Mouse (Mus musculus) hindbrain, embryonic 10.5 days (tissue): ENCODE measurements at regions not wholly inside any gene's neighbourhood (a gene's known extent, or its start where the extent isn't known, plus 50 kb on each side); places are given as distances from the start of the nearest gene placed in this dataset.
"Not testable (repeated sequence)": the region's sequence is repeated elsewhere in the genome, so short reads cannot be mapped to it uniquely, and the experiment has no call there.

Source experiments
- DNase-seq: peaks from one replicate; pipeline ENCODE4 v3.0.0-alpha.2; 2017; ENCODE audit warnings: low spot score
- H3K27ac ChIP-seq: fragments of 300-500 bp; sonication (generic); 2 replicates; pipeline ENCODE4 v1.5.1; 2016; ENCODE audit warnings: mild to moderate bottlenecking, moderate library complexity
- H3K27me3 ChIP-seq: fragments of 300-500 bp; sonication (generic); 2 replicates; pipeline ENCODE4 v1.6.1; 2016; ENCODE audit warnings: mild to moderate bottlenecking; ENCODE audit not compliant: poor library complexity, insufficient read depth, severe bottlenecking
- H3K36me3 ChIP-seq: fragments of 300-500 bp; sonication (generic); 2 replicates; pipeline ENCODE4 v1.6.1; 2016; ENCODE audit warnings: mild to moderate bottlenecking, moderate library complexity
- H3K4me1 ChIP-seq: fragments of 300-500 bp; sonication (generic); replicated peaks from 2 replicates; pipeline ENCODE4 v1.6.1; 2016; ENCODE audit warnings: mild to moderate bottlenecking
- H3K4me3 ChIP-seq: fragments of 300-500 bp; sonication (generic); 2 replicates; pipeline ENCODE4 v1.5.1; 2016; ENCODE audit warnings: mild to moderate bottlenecking, moderate library complexity
- H3K9me3 ChIP-seq: fragments of 300-500 bp; sonication (generic); 2 replicates; pipeline ENCODE4 v1.6.1; 2016; ENCODE audit warnings: mild to moderate bottlenecking, moderate library complexity
- WGBS: fragments of 180-500 bp; shearing (Covaris S2); methylation state at CpG from one replicate; pipeline ENCODE4 v1.1.7; 2016; 5-methylcytosine and 5-hydroxymethylcytosine counted together

DNA sequence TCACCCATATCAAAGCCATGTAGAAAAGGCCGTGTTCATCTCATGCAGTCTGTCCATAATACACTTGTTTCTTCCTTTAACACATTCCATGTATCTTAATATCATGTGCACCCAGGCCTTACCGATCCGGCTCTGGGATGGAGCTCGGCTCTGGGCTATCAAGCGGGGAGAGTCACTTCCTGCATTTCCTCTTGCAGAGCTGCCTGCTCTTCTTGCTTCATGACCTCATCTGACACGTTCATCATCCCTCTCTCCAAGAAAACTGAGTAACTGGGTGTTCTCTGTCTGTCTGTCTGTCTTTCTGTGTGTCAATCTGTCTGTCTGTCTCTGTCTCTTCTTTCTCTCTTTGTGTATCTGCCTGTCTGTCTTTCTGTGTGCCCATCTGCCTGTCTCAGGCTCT lies 133.7 kb upstream of the Sulf2 start:
- no peak for DNase-seq
- Histone ChIP-seq H3K4me1 (peaks cover 51% of the 10 kb centered on the region), H3K27ac (peak overlapping the region; percentile 54; the same call in 1 of the 2 replicates), H3K9me3 (no peaks in the 10 kb centered on the region), H3K27me3 (peaks cover 17% of the 10 kb centered on the region), H3K4me3 (no peak overlapping the region), H3K36me3 (no peaks in the 10 kb centered on the region)
- WGBS: 81% methylated on average over 6 of the region's 6 CpGs

GRCm38 (mm10) chr2:166281137-166281536 lies 125.7 kb upstream of the Sulf2 start:
- not testable (repeated sequence) for H3K4me3 ChIP-seq, DNase-seq, H3K36me3 ChIP-seq
- WGBS: no CpG with 5 or more reads among the region's 5 CpGs
- Histone ChIP-seq H3K9me3 (peaks cover 11% of the 10 kb centered on the region), H3K27me3 (peaks cover 11% of the 10 kb centered on the region), H3K27ac (peak overlapping the region; percentile 37), H3K4me1 (peaks cover 26% of the 10 kb centered on the region)

DNA sequence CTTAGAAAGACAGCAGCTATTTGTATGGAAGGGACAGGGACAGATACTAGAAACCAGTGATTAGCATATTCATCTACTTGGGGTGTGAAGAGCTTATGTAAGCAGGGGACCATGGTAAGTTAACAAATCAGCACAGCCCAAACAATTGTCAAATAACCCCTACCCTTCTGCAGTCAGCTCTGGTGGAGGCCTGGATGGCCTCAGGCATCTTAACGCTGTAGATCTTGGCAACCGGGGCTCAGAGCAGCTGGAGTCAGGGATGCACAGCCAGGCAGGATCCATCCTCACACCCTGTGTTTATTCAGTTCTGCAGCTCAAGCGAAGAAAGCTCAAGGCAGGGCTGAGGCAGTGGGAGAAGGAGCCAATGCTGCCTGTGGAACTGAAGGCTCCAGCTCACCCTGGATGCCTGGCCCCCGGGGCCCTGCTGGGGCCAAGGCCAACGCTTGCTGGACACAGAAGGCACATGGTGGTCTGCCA lies 125.2 kb upstream of the Sulf2 start:
- WGBS: 38% methylated on average over 5 of the region's 5 CpGs
- Histone ChIP-seq H3K27me3 (peaks cover 14% of the 10 kb centered on the region), H3K9me3 (peaks cover 11% of the 10 kb centered on the region), H3K4me1 (peaks cover 26% of the 10 kb centered on the region), H3K4me3 (no peak overlapping the region), H3K36me3 (no peaks in the 10 kb centered on the region), H3K27ac (peak overlapping the region; percentile 37)
- no peak for DNase-seq

DNA sequence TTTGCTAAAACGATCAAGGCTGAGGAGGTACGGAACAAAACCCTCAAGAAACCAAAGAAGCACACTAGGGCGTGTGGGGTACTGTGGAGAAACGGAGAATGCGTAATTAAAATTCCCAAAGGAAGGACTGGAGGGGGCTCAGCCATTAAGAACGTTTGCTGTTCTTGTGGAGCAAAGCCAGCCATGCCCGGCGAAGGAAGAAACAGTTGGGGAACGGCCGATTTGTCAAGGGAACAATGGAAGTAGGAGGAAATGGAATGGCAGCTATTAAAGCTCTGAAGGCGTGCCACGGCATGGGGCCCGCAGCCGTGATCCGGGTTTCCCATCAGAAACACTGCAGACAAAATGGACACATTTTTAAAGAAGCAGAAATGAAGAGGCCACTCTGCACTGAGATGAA lies 124.2 kb upstream of the Sulf2 start:
- WGBS: 70% methylated on average over 15 of the region's 15 CpGs
- peaks cover 23% of the 10 kb centered on the region for H3K27me3 ChIP-seq
- H3K4me1 ChIP-seq: peaks cover 26% of the 10 kb centered on the region
- H3K27ac ChIP-seq: no peak overlapping the region
- H3K36me3 ChIP-seq: no peaks in the 10 kb centered on the region
- peaks cover 11% of the 10 kb centered on the region for H3K9me3 ChIP-seq
- DNase-seq: no peak
- H3K4me3 ChIP-seq: no peak overlapping the region

DNA sequence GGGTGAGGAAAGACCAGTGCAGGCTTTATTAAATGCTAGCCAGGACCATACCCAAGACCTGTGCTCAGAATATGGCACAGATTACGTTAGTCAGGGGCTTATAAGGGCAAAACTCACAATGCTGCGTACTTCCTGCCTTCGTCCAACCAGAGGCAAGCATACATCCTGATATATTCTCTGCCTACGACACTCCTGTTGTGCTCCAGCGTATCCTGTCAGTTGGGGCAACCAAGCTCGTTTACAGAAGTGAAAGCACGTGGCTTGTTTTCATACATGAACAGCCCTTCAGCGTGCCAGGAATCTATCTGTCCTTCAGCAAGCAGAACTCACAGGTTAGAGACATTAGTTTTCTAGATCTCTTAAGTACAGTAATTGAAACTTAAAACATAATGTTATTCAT lies 119.9 kb upstream of the Sulf2 start:
- peaks cover 31% of the 10 kb centered on the region for H3K27me3 ChIP-seq
- peaks cover 40% of the 10 kb centered on the region for H3K4me1 ChIP-seq
- no peak overlapping the region for H3K27ac ChIP-seq
- DNase-seq: no peak
- WGBS: 92% methylated on average over 8 of the region's 8 CpGs
- peaks cover 11% of the 10 kb centered on the region for H3K9me3 ChIP-seq
- no peaks in the 10 kb centered on the region for H3K36me3 ChIP-seq
- H3K4me3 ChIP-seq: no peak overlapping the region

GRCm38 (mm10) chr2:166274016-166274346 lies 118.5 kb upstream of the Sulf2 start:
- peaks cover 41% of the 10 kb centered on the region for H3K4me1 ChIP-seq
- no peak for DNase-seq
- peaks cover 42% of the 10 kb centered on the region for H3K27me3 ChIP-seq
- H3K4me3 ChIP-seq: no peak overlapping the region
- H3K9me3 ChIP-seq: 0 out of 2 replicates have a peak, but pooled peaks cover 3% of the 10 kb centered on the region
- WGBS: 67% methylated on average over 2 of the region's 2 CpGs
- no peaks in the 10 kb centered on the region for H3K36me3 ChIP-seq
- H3K27ac ChIP-seq: peak overlapping the region; percentile 67; the same call in 1 of the 2 replicates

- H3K27ac ChIP-seq: peak overlapping the region; percentile 67; the same call in 1 of the 2 replicates
- H3K27me3 ChIP-seq: peaks cover 42% of the 10 kb centered on the region
- H3K9me3 ChIP-seq: no peaks in the 10 kb centered on the region
- H3K4me3 ChIP-seq: no peak overlapping the region
- H3K4me1 ChIP-seq: peaks cover 38% of the 10 kb centered on the region
- no peaks in the 10 kb centered on the region for H3K36me3 ChIP-seq
- DNase-seq: no peak
- WGBS: 50% methylated on average over 23 of the region's 23 CpGs
These were observed 118.0 kb upstream of the Sulf2 start for GRCm38 (mm10) chr2:166273312-166274015.

DNA sequence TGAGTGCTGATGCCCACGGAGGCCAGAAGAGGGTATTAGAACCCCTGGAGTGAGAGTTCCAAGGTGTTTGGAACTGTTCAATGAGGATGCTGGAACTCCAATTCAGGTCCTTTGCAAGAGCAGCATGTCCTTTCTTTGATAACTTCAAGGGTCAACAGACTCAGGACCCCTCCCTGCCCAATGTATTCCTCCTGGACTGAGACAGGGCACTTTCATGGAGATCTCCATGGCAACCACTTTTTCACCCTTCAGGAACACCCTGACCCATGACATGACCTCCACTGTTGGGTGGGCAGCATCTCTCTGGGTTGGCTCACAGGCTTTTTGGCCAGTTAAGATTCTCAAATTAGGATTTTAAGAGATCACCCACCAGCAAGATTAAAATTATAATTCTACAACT lies 117.4 kb upstream of the Sulf2 start:
- WGBS: 19% methylated on average over 1 of the region's 1 CpGs
- Histone ChIP-seq H3K4me1 (peaks cover 41% of the 10 kb centered on the region), H3K4me3 (no peak overlapping the region), H3K36me3 (no peaks in the 10 kb centered on the region), H3K9me3 (no peaks in the 10 kb centered on the region), H3K27ac (no peak overlapping the region), H3K27me3 (peaks cover 42% of the 10 kb centered on the region)
- DNase-seq: peak; percentile 40

DNA sequence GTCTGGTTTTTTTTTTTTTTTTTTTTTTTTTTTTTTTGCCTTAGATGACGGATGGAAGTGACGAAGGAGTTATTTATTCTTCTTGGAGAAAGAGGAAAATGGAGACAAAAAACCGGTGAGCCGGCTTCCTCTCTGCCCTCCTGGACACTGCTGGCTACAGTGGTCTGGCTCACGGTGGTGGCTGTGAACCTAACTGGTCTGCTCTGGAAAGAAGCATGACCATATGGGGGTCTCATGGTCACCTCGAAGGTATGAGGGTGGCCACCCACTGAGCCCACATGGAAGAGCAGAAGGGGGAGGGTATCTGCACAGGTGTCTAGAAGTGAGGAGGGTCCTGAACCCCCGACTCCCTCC lies 116.7 kb upstream of the Sulf2 start:
- H3K27ac ChIP-seq: no peak overlapping the region
- H3K4me1 ChIP-seq: peaks cover 46% of the 10 kb centered on the region
- 83% methylated on average over 7 of the region's 7 CpGs for WGBS
- H3K27me3 ChIP-seq: peaks cover 44% of the 10 kb centered on the region
- DNase-seq: no peak
- no peaks in the 10 kb centered on the region for H3K9me3 ChIP-seq
- H3K4me3 ChIP-seq: no peak overlapping the region
- no peaks in the 10 kb centered on the region for H3K36me3 ChIP-seq

DNA sequence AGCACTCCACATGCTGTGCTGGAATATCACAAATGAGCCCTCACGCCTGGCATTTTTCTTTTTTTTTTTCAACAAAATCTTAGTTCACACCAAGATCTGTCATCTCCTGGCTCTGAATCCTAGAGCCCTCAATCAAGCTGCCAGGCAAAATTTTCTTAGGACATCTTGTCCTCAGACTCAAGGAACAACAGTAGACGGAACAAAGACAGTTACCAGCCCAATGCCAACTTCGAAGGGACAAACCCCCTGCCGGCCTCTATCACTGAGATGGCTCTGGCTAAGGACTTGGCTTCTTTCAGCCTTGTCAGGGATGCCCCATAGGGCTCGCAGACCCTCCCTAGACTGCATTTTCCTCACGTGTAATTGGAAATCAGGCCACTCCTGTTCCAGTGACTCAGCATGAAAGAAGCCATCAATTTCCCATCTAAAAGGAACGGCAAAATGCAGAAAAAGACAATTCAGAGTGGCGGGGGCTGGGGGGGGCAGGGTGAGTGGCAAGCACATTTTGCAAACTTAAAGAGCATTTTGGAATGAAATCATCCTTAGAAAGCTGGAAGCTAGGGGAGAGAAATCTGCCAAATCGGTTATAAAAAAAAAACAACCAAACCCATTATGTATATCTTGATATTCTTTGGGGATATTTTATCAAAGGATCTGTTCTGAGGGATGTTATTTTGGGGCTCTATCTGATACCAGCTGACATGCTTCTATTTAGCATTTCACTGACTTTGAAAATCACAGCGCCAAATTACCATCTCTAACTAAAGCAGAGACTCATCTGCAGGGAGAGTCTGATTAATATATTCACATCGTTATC lies 116.1 kb upstream of the Sulf2 start:
- Histone ChIP-seq H3K4me1 (peaks cover 49% of the 10 kb centered on the region), H3K4me3 (no peak overlapping the region), H3K27ac (peak overlapping the region; percentile 23; the same call in 1 of the 2 replicates), H3K9me3 (no peaks in the 10 kb centered on the region), H3K36me3 (no peaks in the 10 kb centered on the region), H3K27me3 (peaks cover 47% of the 10 kb centered on the region)
- DNase-seq: no peak
- WGBS: 52% methylated on average over 11 of the region's 11 CpGs

DNA sequence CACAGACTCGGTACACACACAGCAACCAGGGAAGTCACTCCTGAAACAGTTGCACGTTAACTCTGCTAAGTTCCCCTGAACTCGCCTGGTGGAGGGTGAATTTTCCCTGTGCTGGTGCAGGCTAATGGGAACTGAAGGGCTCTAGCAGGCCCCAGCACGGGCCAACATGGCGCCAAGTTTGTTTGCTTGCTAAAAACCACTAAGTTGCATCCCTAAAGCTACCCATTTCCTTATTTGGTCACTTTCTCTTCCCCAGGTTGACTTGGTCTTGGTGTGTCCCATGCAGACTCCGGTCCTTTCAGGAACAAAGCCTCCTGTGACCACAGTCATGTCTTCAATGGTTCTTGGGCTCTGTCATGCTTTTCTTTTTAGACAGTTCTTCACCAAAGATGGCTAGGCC lies 114.5 kb upstream of the Sulf2 start:
- Histone ChIP-seq H3K4me3 (no peak overlapping the region), H3K9me3 (no peaks in the 10 kb centered on the region), H3K27ac (no peak overlapping the region), H3K36me3 (no peaks in the 10 kb centered on the region), H3K27me3 (peaks cover 47% of the 10 kb centered on the region), H3K4me1 (peaks cover 61% of the 10 kb centered on the region)
- no peak for DNase-seq
- WGBS: 90% methylated on average over 6 of the region's 6 CpGs

GRCm38 (mm10) chr2:166266915-166267314 lies 111.5 kb upstream of the Sulf2 start:
- Histone ChIP-seq H3K36me3 (no peaks in the 10 kb centered on the region), H3K27me3 (peaks cover 63% of the 10 kb centered on the region), H3K9me3 (no peaks in the 10 kb centered on the region), H3K4me3 (no peak overlapping the region), H3K27ac (peak overlapping the region; percentile 29; the same call in 1 of the 2 replicates), H3K4me1 (peaks cover 57% of the 10 kb centered on the region)
- 85% methylated on average over 4 of the region's 4 CpGs for WGBS
- DNase-seq: no peak

DNA sequence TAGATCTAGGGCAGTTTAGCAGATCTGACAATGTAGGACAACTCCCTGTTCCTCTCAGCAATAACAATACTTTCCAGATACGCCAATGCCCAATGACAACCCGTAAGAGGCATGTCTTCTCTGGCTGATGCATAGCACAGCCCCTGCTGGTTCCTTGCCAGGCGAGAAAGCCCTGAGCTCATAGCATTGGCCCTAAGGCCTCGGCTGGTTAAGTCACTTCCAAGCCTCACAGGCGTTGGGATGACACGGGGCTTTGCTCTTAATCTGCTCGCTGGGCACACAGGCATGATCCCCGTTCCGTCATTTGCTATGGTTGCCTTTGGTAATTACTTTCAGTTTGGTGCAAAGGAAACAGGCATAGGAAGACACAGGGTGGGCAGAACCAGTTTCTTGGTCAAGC lies 111.0 kb upstream of the Sulf2 start:
- Histone ChIP-seq H3K27ac (peak overlapping the region; percentile 29; the same call in 1 of the 2 replicates), H3K9me3 (no peaks in the 10 kb centered on the region), H3K4me1 (peaks cover 57% of the 10 kb centered on the region), H3K4me3 (no peak overlapping the region), H3K36me3 (no peaks in the 10 kb centered on the region), H3K27me3 (peaks cover 63% of the 10 kb centered on the region)
- no peak for DNase-seq
- WGBS: 86% methylated on average over 9 of the region's 9 CpGs
